Mouse (Mus musculus) heart, postnatal 10 days (tissue): ENCODE data around the gene S100b. TPM values are rescaled to one million over a fixed set of nuclear protein-coding genes. Genes with fewer than 3 reads are reported as not detected.

Experiments
- DNase-seq, 2 experiments: peaks; one replicate each; pipeline ENCODE4 v3.0.0; 2021
- intact Hi-C: fragments of 180-260 bp; cut with DNase I; formaldehyde crosslinking; loops from one replicate; pipeline ENCODE4 v1.15.1; 2025
- total RNA-seq, 2 experiments: library from RNA; stranded (reverse); gene quantifications; 2 replicates each; pipeline ENCODE4 v1.2.3; 2021

Gene S100b
- total RNA-seq: 1 to 10 TPM; 3.2 to 7.7 TPM

- intact Hi-C loops: no loop called here
- DNase-seq: peak; percentile 45 to 50
Observed at GRCm38 (mm10) chr10:76253536-76253935, at the start of gene S100b. S100b (plus strand) TSS chr10:76253853.

- intact Hi-C loops: loop anchor here (10.0 kb wide), 1 partner anchor 323 kb away; no protein-coding TSS in a partner anchor
- no peak for DNase-seq
Observed at GRCm38 (mm10) chr10:76207262-76207796, 46.3 kb upstream of the S100b start.

- DNase-seq: no peak
- intact Hi-C loops: loop anchor here (10.0 kb wide), 1 partner anchor 324 kb away; no protein-coding TSS in a partner anchor
Observed at GRCm38 (mm10) chr10:76209241-76209640, 44.4 kb upstream of the S100b start.

- intact Hi-C loops: no loop called here
Observed at GRCm38 (mm10) chr10:76210806-76211205, 42.8 kb upstream of the S100b start.

GRCm38 (mm10) chr10:76212121-76212520, 41.5 kb upstream of the S100b start:
- intact Hi-C loops: no loop called here
- DNase-seq: no peak

More at GRCm38 (mm10) chr10:76210806-76211205, 42.8 kb upstream of the S100b start:
- DNase-seq: no peak

GRCm38 (mm10) chr10:76214161-76214560, 39.5 kb upstream of the S100b start:
- DNase-seq: no peak

GRCm38 (mm10) chr10:76217056-76217455, 36.6 kb upstream of the S100b start:
- intact Hi-C loops: no loop called here
- DNase-seq: no peak

More at GRCm38 (mm10) chr10:76214161-76214560, 39.5 kb upstream of the S100b start:
- intact Hi-C loops: no loop called here

- intact Hi-C loops: no loop called here
- DNase-seq: no peak
Observed at GRCm38 (mm10) chr10:76218240-76218639, 35.4 kb upstream of the S100b start.

- intact Hi-C loops: no loop called here
- DNase-seq: no peak
Observed at GRCm38 (mm10) chr10:76225944-76226343, 27.7 kb upstream of the S100b start.

- intact Hi-C loops: no loop called here
- no peak for DNase-seq
Observed at GRCm38 (mm10) chr10:76229627-76230026, 24.0 kb upstream of the S100b start.

- DNase-seq: peak; percentile 94
- intact Hi-C loops: no loop called here
Observed at GRCm38 (mm10) chr10:76237341-76238225, 16.1 kb upstream of the S100b start, which contains the start of gene Prmt2. Prmt2 (minus strand) TSS chr10:76237865.

GRCm38 (mm10) chr10:76239401-76239800, 14.3 kb upstream of the S100b start:
- intact Hi-C loops: no loop called here
- peak in 1 of 2 experiments; percentile 40 for DNase-seq

GRCm38 (mm10) chr10:76245106-76245505, 8.5 kb upstream of the S100b start:
- intact Hi-C loops: no loop called here

GRCm38 (mm10) chr10:76246601-76247000, 7.1 kb upstream of the S100b start:
- DNase-seq: no peak
- intact Hi-C loops: no loop called here

More at GRCm38 (mm10) chr10:76245106-76245505, 8.5 kb upstream of the S100b start:
- no peak for DNase-seq

- no peak for DNase-seq
- intact Hi-C loops: no loop called here
Observed at GRCm38 (mm10) chr10:76247960-76248646, 5.5 kb upstream of the S100b start.

- no peak for DNase-seq
- intact Hi-C loops: no loop called here
Observed at GRCm38 (mm10) chr10:76248647-76248968, 5.0 kb upstream of the S100b start.

GRCm38 (mm10) chr10:76250870-76251269, 2.8 kb upstream of the S100b start:
- intact Hi-C loops: no loop called here
- no peak for DNase-seq

- no peak for DNase-seq
- intact Hi-C loops: no loop called here
Observed at GRCm38 (mm10) chr10:76253079-76253478, 574 bp upstream of the S100b start.

GRCm38 (mm10) chr10:76255617-76256016, 2.0 kb downstream of the S100b start:
- intact Hi-C loops: no loop called here
- peak in 1 of 2 experiments; percentile 29 for DNase-seq

GRCm38 (mm10) chr10:76257231-76257630, 3.6 kb downstream of the S100b start:
- peak in 1 of 2 experiments; percentile 20 for DNase-seq
- intact Hi-C loops: no loop called here

GRCm38 (mm10) chr10:76257719-76258390, 4.2 kb downstream of the S100b start:
- DNase-seq: peak; percentile 90 to 91
- intact Hi-C loops: no loop called here
